35 mouse cellular contexts compared by ENCODE assay signal in genomic region chr3:54617298-54617697, GRCm38 (mm10).
"Had no signal": no experiment of that assay in that cellular context is flagged by ENCODE, and none has a peak within 500 bp of the region (broad histone marks: within the 10 kb centered on the region; RNA-seq: fewer than 3 reads in every experiment).

No protein-coding gene starts in this region.

- H3K36me3 ChIP-seq: heart, embryonic 10.5 days; heart, embryonic 12.5 days; heart, embryonic 13.5 days; heart, embryonic 15.5 days; hindbrain, embryonic 10.5 days; hindbrain, embryonic 12.5 days; hindbrain, embryonic 13.5 days; hindbrain, embryonic 15.5 days; intestine, embryonic 15.5 days; kidney, embryonic 15.5 days had no signal

- H3K4me3 ChIP-seq: heart, embryonic 10.5 days; heart, embryonic 12.5 days; heart, embryonic 13.5 days; heart, embryonic 15.5 days; hindbrain, embryonic 10.5 days; hindbrain, embryonic 12.5 days; hindbrain, embryonic 13.5 days; hindbrain, embryonic 15.5 days; intestine, embryonic 15.5 days; kidney, embryonic 15.5 days; layer of hippocampus, adult 2 months; left cerebral cortex, adult 2 months had no signal

- H3K9ac ChIP-seq: heart, embryonic 12.5 days; heart, embryonic 13.5 days; heart, embryonic 15.5 days; hindbrain, embryonic 12.5 days; hindbrain, embryonic 13.5 days; hindbrain, embryonic 14.5 days; hindbrain, embryonic 15.5 days; intestine, embryonic 15.5 days; kidney, embryonic 15.5 days had no signal

- H3K27me3 ChIP-seq: heart, embryonic 12.5 days; heart, embryonic 13.5 days; heart, embryonic 15.5 days; hindbrain, embryonic 12.5 days; hindbrain, embryonic 13.5 days; hindbrain, embryonic 15.5 days; intestine, embryonic 15.5 days; kidney, embryonic 15.5 days had no signal

- ATAC-seq: hindbrain, embryonic 16.5 days; hindbrain, postnatal 0 days; inflammation-experienced regulatory T-cells, adult 6 months; intestine, embryonic 15.5 days; intestine, embryonic 16.5 days; intestine, postnatal 0 days had no signal

- H3K27ac ChIP-seq: heart, embryonic 10.5 days; heart, embryonic 13.5 days; heart, embryonic 15.5 days; hindbrain, embryonic 10.5 days; hindbrain, embryonic 12.5 days; hindbrain, embryonic 13.5 days; hindbrain, embryonic 14.5 days; hindbrain, embryonic 15.5 days; hindbrain, postnatal 0 days; intestine, embryonic 15.5 days; kidney, embryonic 15.5 days; kidney, postnatal 0 days; layer of hippocampus, adult 2 months; left cerebral cortex, adult 2 months had no signal

- H3K9me3 ChIP-seq: heart, embryonic 15.5 days; hindbrain, embryonic 15.5 days; intestine, embryonic 15.5 days; kidney, embryonic 15.5 days had no signal

- H3K4me1 ChIP-seq: heart, embryonic 10.5 days; heart, embryonic 12.5 days; heart, embryonic 13.5 days; heart, embryonic 15.5 days; hindbrain, embryonic 10.5 days; hindbrain, embryonic 12.5 days; hindbrain, embryonic 13.5 days; hindbrain, embryonic 15.5 days; intestine, embryonic 15.5 days; kidney, embryonic 15.5 days had no signal

- DNase-seq: heart, postnatal 10 days; heart, postnatal 14 days; heart, postnatal 36 days; heart, postnatal 4 days; kidney, adult 11 months; kidney, adult 18-20 months; kidney, adult 2 months; kidney, adult 8-10 months; kidney, adult 9 months; kidney, postnatal 10 days; kidney, postnatal 14 days; kidney, postnatal 25 days; kidney, postnatal 36 days; kidney, postnatal 4 days; layer of hippocampus, adult 9-11 months; layer of hippocampus, postnatal 36 days had no signal

- H3K4me2 ChIP-seq: heart, embryonic 12.5 days; heart, embryonic 13.5 days; heart, embryonic 15.5 days; hindbrain, embryonic 12.5 days; hindbrain, embryonic 13.5 days; hindbrain, embryonic 14.5 days; hindbrain, embryonic 15.5 days; intestine, embryonic 15.5 days; kidney, embryonic 15.5 days had no signal
